Mouse (Mus musculus): ENCODE results near the gene Il34.
A peak's percentile ranks its signal among the peaks of the same experiment; 100 is the strongest.

Il34 gene

GRCm38 (mm10) chr8:110776335-110776734, 29.4 kb downstream of the Il34 start:
- DNase-seq (ENCODE audit: low spot score in 2 of 2): no peak

GRCm38 (mm10) chr8:110775721-110776120, 30.0 kb downstream of the Il34 start:
- no peak for DNase-seq (ENCODE audit: low spot score in 2 of 2)

GRCm38 (mm10) chr8:110775316-110775715, 30.4 kb downstream of the Il34 start:
- DNase-seq (ENCODE audit: low spot score in 2 of 2): no peak

- no peak for DNase-seq (ENCODE audit: low spot score in 2 of 2)
These were observed 31.0 kb downstream of the Il34 start for GRCm38 (mm10) chr8:110774725-110775124.

- DNase-seq (ENCODE audit: low spot score in 2 of 2): no peak
These were observed 31.7 kb downstream of the Il34 start for GRCm38 (mm10) chr8:110774047-110774446.

GRCm38 (mm10) chr8:110772452-110772851, 33.3 kb downstream of the Il34 start:
- DNase-seq (ENCODE audit: low spot score in 2 of 2): no peak

GRCm38 (mm10) chr8:110767261-110767660, 38.5 kb downstream of the Il34 start:
- no peak for DNase-seq (ENCODE audit: low spot score in 2 of 2)

- no peak for DNase-seq (ENCODE audit: low spot score in 2 of 2)
These were observed 41.1 kb downstream of the Il34 start for GRCm38 (mm10) chr8:110764671-110765070.

- no peak for DNase-seq (ENCODE audit: low spot score in 2 of 2)
These were observed 43.7 kb downstream of the Il34 start for GRCm38 (mm10) chr8:110761988-110762387.

GRCm38 (mm10) chr8:110761185-110761584, 44.5 kb downstream of the Il34 start:
- DNase-seq (ENCODE audit: low spot score in 2 of 2): peak in 1 of 2 experiments; percentile 21

- no peak for DNase-seq (ENCODE audit: low spot score in 2 of 2)
These were observed 45.3 kb downstream of the Il34 start for GRCm38 (mm10) chr8:110760280-110760940.

GRCm38 (mm10) chr8:110756196-110756595, 49.5 kb downstream of the Il34 start:
- DNase-seq (ENCODE audit: low spot score in 2 of 2): no peak

- DNase-seq (ENCODE audit: low spot score in 2 of 2): no peak
These were observed 50.1 kb downstream of the Il34 start for GRCm38 (mm10) chr8:110755511-110756170.

- no peak for DNase-seq (ENCODE audit: low spot score in 2 of 2)
These were observed 51.0 kb downstream of the Il34 start for GRCm38 (mm10) chr8:110754713-110755112.

GRCm38 (mm10) chr8:110751490-110751889, 54.2 kb downstream of the Il34 start:
- no peak for DNase-seq (ENCODE audit: low spot score in 2 of 2)

GRCm38 (mm10) chr8:110750269-110750668, 55.5 kb downstream of the Il34 start:
- no peak for DNase-seq (ENCODE audit: low spot score in 2 of 2)

- DNase-seq (ENCODE audit: low spot score in 2 of 2): no peak
These were observed 56.1 kb downstream of the Il34 start for GRCm38 (mm10) chr8:110749500-110750170.

- DNase-seq (ENCODE audit: low spot score in 2 of 2): no peak
These were observed 59.1 kb downstream of the Il34 start for GRCm38 (mm10) chr8:110746661-110747060.

GRCm38 (mm10) chr8:110745162-110745561, 60.6 kb downstream of the Il34 start:
- no peak for DNase-seq (ENCODE audit: low spot score in 2 of 2)

GRCm38 (mm10) chr8:110742452-110742818, 63.3 kb downstream of the Il34 start:
- DNase-seq (ENCODE audit: low spot score in 2 of 2): no peak

- DNase-seq (ENCODE audit: low spot score in 2 of 2): no peak
These were observed 63.8 kb downstream of the Il34 start for GRCm38 (mm10) chr8:110741816-110742451.

GRCm38 (mm10) chr8:110740629-110741175, 65.0 kb downstream of the Il34 start:
- no peak for DNase-seq (ENCODE audit: low spot score in 2 of 2)
